Mouse (Mus musculus): Measurements from ENCODE around the gene Tomt. TPM values are rescaled to one million over a fixed set of nuclear protein-coding genes. Genes with fewer than 3 reads are reported as not detected.
A peak's percentile ranks its signal among the peaks of the same experiment; 100 is the strongest.
"Not testable (repeated sequence)": the region's sequence is repeated elsewhere in the genome, so short reads cannot be mapped to it uniquely, and the experiment has no call there.

Gene Tomt
- polyA plus RNA-seq, 1 experiment = not detected

GRCm38 (mm10) chr7:101925892-101926291 is 19.7 kb upstream of the Tomt start:
- not testable (repeated sequence) for H3K4me3 ChIP-seq (ENCODE audit: insufficient read depth, low read depth, low read length); H3K27ac ChIP-seq (replicated peaks; ENCODE audit: low read depth, low read length); H3K4me1 ChIP-seq (ENCODE audit: control insufficient read depth, insufficient read depth, insufficient read length, low read length)

GRCm38 (mm10) chr7:101918071-101918470 is 11.9 kb upstream of the Tomt start:
- Histone ChIP-seq H3K4me3 (ENCODE audit: insufficient read depth, low read depth, low read length) (no peak overlapping the region), H3K4me1 (ENCODE audit: control insufficient read depth, insufficient read depth, insufficient read length, low read length) (no peaks in the 10 kb centered on the region), H3K27ac (replicated peaks; ENCODE audit: low read depth, low read length) (no peak overlapping the region)

DNA sequence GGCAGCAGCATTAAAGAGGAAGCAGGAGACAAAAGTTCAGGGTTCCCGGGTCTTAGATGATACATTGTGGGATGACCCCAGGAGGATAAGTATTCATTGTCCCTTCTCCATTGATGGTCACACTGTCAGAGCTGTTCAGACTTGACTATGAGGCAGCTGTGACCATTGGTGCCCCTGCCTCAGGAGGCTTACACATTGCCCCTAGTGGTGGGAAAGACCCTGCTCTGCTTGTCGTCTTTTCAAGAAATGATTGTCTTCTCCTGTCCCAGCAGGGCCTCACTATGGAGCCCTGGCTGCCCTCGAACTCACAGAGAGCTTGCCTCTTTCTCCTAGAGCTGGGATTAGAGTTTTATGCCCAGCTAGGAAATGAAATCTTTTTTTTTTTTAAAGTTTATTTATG is 5.8 kb upstream of the Tomt start:
- no peak overlapping the region for H3K27ac ChIP-seq (replicated peaks; ENCODE audit: low read depth, low read length)
- no peak overlapping the region for H3K4me3 ChIP-seq (ENCODE audit: insufficient read depth, low read depth, low read length)
- peaks cover 17% of the 10 kb centered on the region for H3K4me1 ChIP-seq (ENCODE audit: control insufficient read depth, insufficient read depth, insufficient read length, low read length)

- H3K4me3 ChIP-seq (ENCODE audit: insufficient read depth, low read depth, low read length) = no peak overlapping the region
- H3K4me1 ChIP-seq (ENCODE audit: control insufficient read depth, insufficient read depth, insufficient read length, low read length) = peaks cover 20% of the 10 kb centered on the region
- peak overlapping the region; percentile 78; the same call in 1 of the 2 replicates for H3K27ac ChIP-seq (replicated peaks; ENCODE audit: low read depth, low read length)
These were observed 4.0 kb upstream of the Tomt start for GRCm38 (mm10) chr7:101910138-101910537.

DNA sequence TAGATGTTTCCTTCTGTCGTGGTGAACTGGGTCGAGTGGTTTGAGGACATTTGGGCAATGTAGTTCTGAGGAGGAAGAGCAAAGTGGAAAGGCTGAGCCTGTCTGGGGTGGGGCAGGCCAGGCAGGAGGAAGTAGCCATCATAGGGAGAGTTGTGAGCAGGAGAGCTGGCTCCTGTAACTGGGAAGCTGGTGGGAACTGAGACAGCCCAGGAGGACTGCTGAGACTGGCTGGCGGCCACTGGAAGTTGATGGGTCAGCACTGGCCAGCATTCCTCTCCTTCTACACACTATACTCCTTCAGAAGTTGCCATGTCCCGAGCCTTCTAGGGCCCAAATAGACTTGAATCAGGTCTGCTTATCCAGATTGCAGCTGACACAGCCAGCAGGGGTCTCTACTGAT is 2.2 kb upstream of the Tomt start:
- peaks cover 20% of the 10 kb centered on the region for H3K4me1 ChIP-seq (ENCODE audit: control insufficient read depth, insufficient read depth, insufficient read length, low read length)
- H3K27ac ChIP-seq (replicated peaks; ENCODE audit: low read depth, low read length) = peak overlapping the region; percentile 78
- H3K4me3 ChIP-seq (ENCODE audit: insufficient read depth, low read depth, low read length) = peak overlapping the region; percentile 12; the same call in 1 of the 2 replicates

DNA sequence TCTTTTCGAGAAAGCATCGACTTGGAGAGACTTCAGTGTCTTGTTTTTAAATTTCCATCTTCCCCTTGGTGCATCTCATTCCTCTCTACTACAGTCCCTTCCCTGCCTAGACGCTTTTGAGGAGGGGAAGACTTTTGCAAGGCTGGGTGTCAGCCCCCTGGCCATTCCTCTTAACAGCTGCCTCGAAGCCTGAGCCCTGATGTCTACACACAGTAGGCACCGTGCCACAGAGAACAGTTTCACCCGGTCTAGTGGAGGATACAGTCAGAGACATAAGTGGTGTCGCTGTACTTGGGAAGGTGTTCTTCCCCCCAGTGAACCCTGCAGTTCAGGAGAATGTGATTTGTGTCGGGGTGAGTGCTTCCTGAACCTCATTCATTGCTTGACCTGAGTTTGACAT is 537 bp upstream of the Tomt start:
- peak overlapping the region; percentile 86 for H3K4me3 ChIP-seq (ENCODE audit: insufficient read depth, low read depth, low read length)
- H3K4me1 ChIP-seq (ENCODE audit: control insufficient read depth, insufficient read depth, insufficient read length, low read length) = peaks cover 20% of the 10 kb centered on the region
- peak overlapping the region; percentile 97 for H3K27ac ChIP-seq (replicated peaks; ENCODE audit: low read depth, low read length)

DNA sequence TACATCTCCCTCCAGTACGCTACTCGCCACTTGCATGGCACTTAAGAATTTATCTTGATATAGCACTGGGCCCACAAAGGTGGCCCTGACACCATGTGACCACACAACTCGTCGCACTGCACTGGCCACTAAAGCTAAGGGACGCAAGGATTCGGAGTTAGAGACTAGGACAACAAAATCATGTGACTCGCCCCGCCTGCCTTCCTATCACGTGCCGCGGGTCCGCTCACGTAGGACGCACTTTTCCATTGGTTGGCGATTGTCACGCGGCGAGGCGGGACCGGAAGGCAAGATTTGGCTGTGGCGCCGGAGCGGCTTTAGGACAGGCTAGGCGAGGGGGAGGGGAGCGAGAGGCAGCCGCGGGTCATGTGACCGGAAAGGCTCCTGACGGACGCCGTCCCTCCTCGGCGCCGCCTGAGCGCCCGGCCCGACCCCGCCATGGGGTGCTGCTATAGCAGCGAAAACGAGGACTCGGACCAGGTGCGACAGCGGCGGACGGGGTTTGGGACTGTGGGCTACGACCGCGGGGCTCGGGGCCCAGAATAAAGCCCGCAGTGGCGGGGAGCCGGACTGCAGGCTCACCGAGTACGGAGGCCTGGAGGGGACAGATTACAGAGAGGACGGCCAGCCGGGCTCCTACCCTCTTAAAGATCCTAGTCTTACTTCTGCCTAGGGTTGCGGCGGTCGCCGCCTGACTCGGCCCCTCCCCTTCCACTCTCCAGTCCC is 435 bp downstream of the Tomt start, which contains the start of gene Lamtor1:
Gene Lamtor1, plus strand, starts transcription at position 344 of the 726 bp plus-strand sequence.
- peaks cover 20% of the 10 kb centered on the region for H3K4me1 ChIP-seq (ENCODE audit: control insufficient read depth, insufficient read depth, insufficient read length, low read length)
- peak within 1 kb of the TSS; percentile 97 for H3K27ac ChIP-seq (replicated peaks; ENCODE audit: low read depth, low read length)
- peak within 1 kb of the TSS; percentile 86 for H3K4me3 ChIP-seq (ENCODE audit: insufficient read depth, low read depth, low read length)

DNA sequence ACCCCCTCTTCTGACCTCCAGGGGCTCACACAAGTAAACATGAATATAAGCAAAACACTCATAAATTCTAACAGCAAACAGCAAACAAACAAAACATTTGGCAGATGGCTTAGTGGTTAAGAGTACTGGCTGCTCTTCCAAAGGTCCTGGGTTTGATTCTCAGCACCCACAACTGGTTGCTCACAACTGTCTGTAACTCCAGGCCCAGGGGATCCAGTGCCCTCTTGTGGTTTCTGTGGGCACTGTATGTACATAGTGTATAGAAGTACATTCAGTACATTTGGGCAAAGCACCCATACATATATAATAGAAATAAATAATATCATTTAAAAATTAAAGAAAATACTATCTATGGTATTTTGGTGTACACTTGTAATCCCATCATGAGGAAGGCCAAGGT is 3.3 kb downstream of the Tomt start:
- Histone ChIP-seq H3K4me1 (ENCODE audit: control insufficient read depth, insufficient read depth, insufficient read length, low read length) (peaks cover 3% of the 10 kb centered on the region; the same call in 1 of the 2 replicates), H3K27ac (replicated peaks; ENCODE audit: low read depth, low read length) (no peak overlapping the region), H3K4me3 (ENCODE audit: insufficient read depth, low read depth, low read length) (no peak overlapping the region)

- no peak overlapping the region for H3K27ac ChIP-seq (replicated peaks; ENCODE audit: low read depth, low read length)
- H3K4me3 ChIP-seq (ENCODE audit: insufficient read depth, low read depth, low read length) = no peak overlapping the region
- H3K4me1 ChIP-seq (ENCODE audit: control insufficient read depth, insufficient read depth, insufficient read length, low read length) = peaks cover 7% of the 10 kb centered on the region; the same call in 1 of the 2 replicates
These were observed 4.2 kb downstream of the Tomt start for GRCm38 (mm10) chr7:101901969-101902368.

DNA sequence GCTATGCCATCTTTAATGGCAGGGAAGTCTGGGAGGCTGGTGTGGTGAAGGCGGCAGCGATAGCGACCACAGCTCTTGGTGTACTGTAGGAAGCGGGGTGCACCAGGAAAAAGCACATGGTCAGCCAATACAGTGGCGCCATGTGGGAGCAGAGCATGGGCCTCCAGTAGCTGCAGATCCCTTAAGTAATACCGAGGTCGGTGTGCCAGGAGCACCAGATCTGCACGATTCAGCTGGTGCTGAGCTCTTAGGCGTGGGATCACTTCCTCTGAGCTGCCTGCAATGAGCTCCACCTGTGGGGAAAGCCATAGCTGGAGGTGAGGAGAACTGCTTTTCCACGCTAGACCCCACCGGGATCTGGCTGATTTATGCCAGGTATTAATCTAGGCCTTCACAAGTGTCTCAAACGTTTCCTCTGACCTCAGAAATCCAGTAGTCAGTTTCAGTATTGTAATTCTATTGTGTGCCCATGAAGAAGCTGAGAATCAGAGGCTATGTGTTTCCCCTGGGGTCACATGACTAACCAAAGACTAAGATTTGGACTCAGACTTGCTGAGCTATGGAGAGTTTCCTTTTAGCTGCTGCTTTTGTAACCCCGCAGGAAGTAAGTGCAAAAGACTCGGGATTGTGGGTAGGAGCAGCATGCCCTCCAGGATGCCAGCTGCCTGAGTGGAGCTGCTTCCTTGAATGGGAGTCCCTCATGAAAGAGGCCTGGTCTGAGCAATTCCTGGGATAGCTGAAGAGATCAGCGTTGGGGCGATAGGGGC is 5.6 kb downstream of the Tomt start:
- Histone ChIP-seq H3K27ac (replicated peaks; ENCODE audit: low read depth, low read length) (0 out of 2 replicates have a peak overlapping the region, but pooled peaks have one; percentile 26), H3K4me1 (ENCODE audit: control insufficient read depth, insufficient read depth, insufficient read length, low read length) (peaks cover 4% of the 10 kb centered on the region; the same call in 1 of the 2 replicates), H3K4me3 (ENCODE audit: insufficient read depth, low read depth, low read length) (no peak overlapping the region)

- H3K4me1 ChIP-seq (ENCODE audit: control insufficient read depth, insufficient read depth, insufficient read length, low read length) = peaks cover 4% of the 10 kb centered on the region; the same call in 1 of the 2 replicates
- H3K4me3 ChIP-seq (ENCODE audit: insufficient read depth, low read depth, low read length) = peak overlapping the region; percentile 80
- H3K27ac ChIP-seq (replicated peaks; ENCODE audit: low read depth, low read length) = peak overlapping the region; percentile 97
These were observed 9.8 kb downstream of the Tomt start for GRCm38 (mm10) chr7:101896104-101897066.

DNA sequence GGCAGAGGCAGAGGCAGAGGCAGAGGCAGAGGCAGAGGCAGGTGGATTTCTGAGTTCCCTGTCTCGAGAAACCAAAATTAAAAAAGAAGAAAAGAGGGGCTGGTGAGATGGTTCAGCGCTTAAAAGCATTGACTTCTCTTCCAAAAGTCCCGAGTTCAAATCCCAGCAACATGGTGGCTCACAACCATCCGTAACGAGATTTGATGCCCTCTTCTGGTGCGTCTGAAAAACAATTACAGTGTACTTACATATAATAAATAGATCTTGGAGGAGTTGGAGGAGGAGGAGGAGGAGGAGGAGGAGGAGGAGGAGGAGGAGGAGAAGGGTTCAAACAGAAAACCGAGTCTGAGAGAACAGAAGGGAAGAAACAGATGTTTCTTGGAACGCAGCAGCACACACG is 10.5 kb downstream of the Tomt start:
- Histone ChIP-seq H3K27ac (replicated peaks; ENCODE audit: low read depth, low read length) (peak overlapping the region; percentile 83), H3K4me3 (ENCODE audit: insufficient read depth, low read depth, low read length) (peak overlapping the region; percentile 80), H3K4me1 (ENCODE audit: control insufficient read depth, insufficient read depth, insufficient read length, low read length) (peaks cover 4% of the 10 kb centered on the region; the same call in 1 of the 2 replicates)

GRCm38 (mm10) chr7:101888460-101888859 is 17.7 kb downstream of the Tomt start:
- Histone ChIP-seq H3K27ac (replicated peaks; ENCODE audit: low read depth, low read length) (no peak overlapping the region), H3K4me1 (ENCODE audit: control insufficient read depth, insufficient read depth, insufficient read length, low read length) (no peaks in the 10 kb centered on the region), H3K4me3 (ENCODE audit: insufficient read depth, low read depth, low read length) (no peak overlapping the region)

DNA sequence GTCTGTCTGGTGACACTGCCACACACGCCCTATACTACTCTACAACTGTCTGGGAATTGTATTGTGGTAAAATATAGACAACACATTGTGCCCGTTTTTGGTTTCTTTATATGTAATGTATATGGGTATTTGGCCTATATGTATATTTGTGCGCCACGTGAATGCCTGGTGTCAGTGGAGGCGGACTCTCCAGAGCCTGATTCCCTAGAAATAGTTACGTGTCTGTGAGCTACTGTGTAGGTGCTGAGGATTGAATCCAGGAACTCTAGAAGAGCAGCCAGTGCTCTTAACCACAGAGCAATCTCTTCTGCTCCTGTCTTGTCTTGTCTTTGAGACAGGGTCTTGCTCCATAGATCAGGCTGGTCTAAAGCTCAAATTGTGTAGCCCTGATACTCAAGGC is 19.9 kb downstream of the Tomt start:
- peaks cover 14% of the 10 kb centered on the region; the same call in 1 of the 2 replicates for H3K4me1 ChIP-seq (ENCODE audit: control insufficient read depth, insufficient read depth, insufficient read length, low read length)
- no peak overlapping the region for H3K27ac ChIP-seq (replicated peaks; ENCODE audit: low read depth, low read length)
- no peak overlapping the region for H3K4me3 ChIP-seq (ENCODE audit: insufficient read depth, low read depth, low read length)
